Mouse (Mus musculus) small intestine, adult 2 months (tissue): ENCODE measurements around the gene Ppp1r18. TPM values are rescaled to one million over a fixed set of nuclear protein-coding genes. Genes with fewer than 3 reads are reported as not detected.

Experiments
- H3K27ac ChIP-seq: fragments of 200-500 bp; 2 replicates; pipeline ENCODE4 v1.5.1; 2012; ENCODE audit warnings: low read depth, low read length, control low read depth, inconsistent platforms; ENCODE audit not compliant: insufficient read depth
- H3K27me3 ChIP-seq: fragments of 200-500 bp; 2 replicates; pipeline ENCODE4 v1.6.1; 2012; ENCODE audit warnings: mild to moderate bottlenecking, moderate library complexity, low read length, inconsistent platforms; ENCODE audit not compliant: control insufficient read depth, insufficient read depth
- H3K36me3 ChIP-seq: fragments of 200-500 bp; 2 replicates; pipeline ENCODE4 v1.6.1; 2012; ENCODE audit warnings: mild to moderate bottlenecking, low read length, control low read depth, inconsistent platforms; ENCODE audit not compliant: control insufficient read depth, insufficient read depth
- H3K4me1 ChIP-seq: fragments of 200-500 bp; 2 replicates; pipeline ENCODE4 v1.6.1; 2012; ENCODE audit warnings: low read length, inconsistent platforms, mixed read lengths; ENCODE audit not compliant: control insufficient read depth, insufficient read depth, insufficient read length
- H3K4me3 ChIP-seq: fragments of 200-500 bp; 2 replicates; pipeline ENCODE4 v1.5.1; 2012; ENCODE audit warnings: low read depth, mild to moderate bottlenecking, control low read depth, inconsistent platforms, low read length, moderate library complexity
- CTCF ChIP-seq: fragments of 200-500 bp; IDR thresholded peaks from 2 replicates; pipeline ENCODE4 v1.5.1; 2012; ENCODE audit warnings: low read depth, mild to moderate bottlenecking, control low read depth, inconsistent platforms, low read length, moderate library complexity, mixed read lengths; ENCODE audit not compliant: insufficient replicate concordance, insufficient read length; ENCODE audit errors: extremely low read depth
- POLR2A ChIP-seq: fragments of 200-500 bp; IDR thresholded peaks from 2 replicates; pipeline ENCODE4 v1.6.1; 2012; ENCODE audit warnings: low read depth, mild to moderate bottlenecking, control low read depth, inconsistent platforms, low read length, moderate library complexity
- WGBS: fragments of 180-500 bp; shearing (Covaris S2); methylation state at CpG from one replicate; pipeline ENCODE4 v1.1.7; 2018; 5-methylcytosine and 5-hydroxymethylcytosine counted together
- polyA plus RNA-seq: library from polyadenylated mRNA; depleted of rRNA; stranded (reverse); fragments of >200 nt; gene quantifications from 2 replicates; pipeline ENCODE4 v1.2.3, GENCODE M21; 2012

Ppp1r18 gene
- polyA plus RNA-seq, 1 experiment = 22.0 TPM

DNA sequence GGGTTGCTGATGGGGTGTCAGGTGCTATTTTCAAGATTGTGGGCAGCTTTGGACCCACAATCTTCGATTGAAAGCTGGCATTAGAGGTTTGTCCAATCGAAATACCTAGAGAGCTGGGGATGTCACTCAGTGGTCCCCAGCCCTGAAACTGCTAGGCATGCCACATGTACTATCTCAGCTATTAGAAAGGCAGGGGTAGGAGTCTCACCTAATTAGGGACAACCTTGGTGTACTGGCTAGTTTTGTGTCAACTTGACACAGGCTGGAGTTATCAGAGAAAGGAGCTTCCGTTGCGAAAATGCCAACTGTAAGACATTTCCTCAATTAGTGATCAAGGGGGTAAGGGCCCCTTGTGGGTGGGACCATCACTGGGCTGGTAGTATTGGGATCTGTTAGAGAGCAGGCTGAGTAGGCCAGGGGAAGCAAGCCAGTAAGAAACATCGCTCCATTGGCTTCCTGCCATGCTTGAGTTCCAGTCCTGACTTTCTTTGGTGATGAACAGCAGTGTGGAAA, 32.1 kb upstream of the Ppp1r18 start:
- Histone ChIP-seq H3K4me3 (no peak overlapping the region), H3K27me3 (no peaks in the 10 kb centered on the region), H3K27ac (no peak overlapping the region), H3K4me1 (peaks cover 15% of the 10 kb centered on the region), H3K36me3 (peaks cover 36% of the 10 kb centered on the region)
- TF ChIP-seq CTCF (no peak), POLR2A (no peak)
- 38% methylated on average over 5 of the region's 5 CpGs for WGBS

DNA sequence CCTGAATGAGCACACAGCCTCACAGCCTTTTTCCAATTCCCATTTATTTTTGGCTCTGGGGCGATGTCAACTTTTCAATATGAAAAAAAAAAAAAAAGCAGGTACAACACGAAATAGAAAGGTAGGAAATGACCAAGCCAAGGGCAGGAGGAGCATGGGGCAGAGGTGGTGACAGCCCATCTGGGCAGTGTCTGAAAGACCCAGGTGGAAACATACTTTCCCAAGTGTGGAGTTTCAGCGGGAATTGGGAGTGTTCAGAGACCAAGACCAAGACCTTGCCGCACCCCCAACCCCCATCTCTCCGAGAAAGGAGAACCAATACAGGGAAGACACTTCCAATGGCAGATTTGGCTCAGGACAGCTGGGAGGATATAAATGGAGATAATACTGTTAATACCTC, 31.5 kb upstream of the Ppp1r18 start:
- 58% methylated on average over 5 of the region's 5 CpGs for WGBS
- TF ChIP-seq CTCF = no peak
- Histone ChIP-seq H3K4me3 (no peak overlapping the region), H3K4me1 (peaks cover 15% of the 10 kb centered on the region), H3K27ac (no peak overlapping the region), H3K27me3 (no peaks in the 10 kb centered on the region), H3K36me3 (peaks cover 36% of the 10 kb centered on the region)

GRCm38 (mm10) chr17:35834696-35835422, 30.5 kb upstream of the Ppp1r18 start:
- Histone ChIP-seq H3K27ac (no peak overlapping the region), H3K27me3 (no peaks in the 10 kb centered on the region), H3K36me3 (peaks cover 36% of the 10 kb centered on the region), H3K4me3 (no peak overlapping the region), H3K4me1 (peaks cover 11% of the 10 kb centered on the region)
- no peak for TF ChIP-seq CTCF
- no peak for TF ChIP-seq POLR2A
- WGBS = 60% methylated on average over 26 of the region's 26 CpGs

DNA sequence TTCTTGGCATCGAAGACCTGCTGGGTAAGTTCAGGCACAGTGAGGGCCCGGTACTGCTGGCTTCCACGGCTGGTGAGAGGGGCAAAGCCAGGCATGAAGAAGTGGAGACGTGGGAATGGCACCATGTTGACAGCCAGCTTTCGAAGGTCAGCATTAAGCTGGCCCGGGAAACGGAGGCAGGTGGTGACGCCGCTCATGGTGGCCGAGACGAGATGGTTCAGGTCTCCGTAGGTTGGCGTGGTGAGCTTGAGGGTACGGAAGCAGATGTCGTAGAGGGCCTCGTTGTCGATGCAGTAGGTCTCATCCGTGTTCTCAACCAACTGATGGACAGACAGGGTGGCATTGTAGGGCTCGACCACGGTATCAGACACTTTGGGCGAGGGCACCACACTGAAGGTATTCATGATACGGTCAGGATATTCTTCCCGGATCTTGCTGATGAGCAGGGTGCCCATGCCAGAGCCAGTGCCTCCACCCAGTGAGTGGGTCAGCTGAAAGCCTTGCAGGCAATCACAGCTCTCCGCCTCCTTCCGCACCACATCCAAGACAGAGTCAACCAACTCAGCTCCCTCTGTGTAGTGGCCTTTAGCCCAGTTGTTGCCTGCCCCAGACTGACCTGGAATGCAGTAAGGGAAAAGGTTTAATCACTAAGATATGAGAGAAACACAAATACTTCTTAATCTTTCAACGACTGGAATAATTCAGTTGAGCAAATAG, 29.8 kb upstream of the Ppp1r18 start:
- no peak overlapping the region for H3K4me3 ChIP-seq
- 66% methylated on average over 26 of the region's 26 CpGs for WGBS
- peaks cover 10% of the 10 kb centered on the region for H3K4me1 ChIP-seq
- H3K27ac ChIP-seq = no peak overlapping the region
- TF ChIP-seq CTCF = no peak
- no peak for TF ChIP-seq POLR2A
- H3K36me3 ChIP-seq = peaks cover 35% of the 10 kb centered on the region
- H3K27me3 ChIP-seq = no peaks in the 10 kb centered on the region

DNA sequence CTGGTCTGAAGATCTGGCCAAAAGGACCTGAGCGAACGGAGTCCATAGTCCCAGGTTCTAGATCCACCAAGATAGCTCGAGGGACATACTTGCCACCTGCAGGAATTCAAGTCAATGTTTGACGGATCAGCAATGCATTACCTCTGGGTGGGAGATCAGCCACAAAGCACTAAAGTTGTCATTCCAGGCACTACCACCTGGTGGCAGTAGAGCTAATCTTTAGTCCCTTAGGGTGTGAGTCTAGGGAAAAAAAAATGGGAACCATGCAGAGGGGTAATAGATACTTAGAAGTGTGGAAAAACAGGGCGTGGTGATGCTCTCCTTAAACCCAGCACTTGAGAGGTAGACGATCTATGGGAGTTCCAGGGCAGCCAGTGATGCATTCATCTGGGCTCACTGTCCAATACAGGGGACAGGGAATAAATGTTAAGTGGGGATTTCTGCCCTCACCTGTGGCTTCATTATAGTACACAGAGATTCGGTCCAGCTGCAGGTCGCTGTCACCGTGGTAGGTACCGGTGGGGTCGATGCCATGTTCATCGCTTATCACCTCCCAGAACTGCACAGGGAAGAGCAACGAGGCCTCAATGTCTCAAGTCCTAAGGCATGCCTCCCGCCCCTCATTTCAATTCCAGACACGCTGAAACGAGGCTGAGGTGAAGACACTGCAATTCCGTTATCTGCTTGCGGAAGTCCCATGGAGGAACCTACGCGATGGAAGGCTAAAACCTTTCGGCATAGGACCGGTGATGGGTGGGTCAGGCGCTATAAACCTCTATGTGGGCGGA, 29.0 kb upstream of the Ppp1r18 start:
- Histone ChIP-seq H3K4me1 (peaks cover 10% of the 10 kb centered on the region), H3K27me3 (no peaks in the 10 kb centered on the region), H3K36me3 (peaks cover 29% of the 10 kb centered on the region), H3K4me3 (peak overlapping the region; percentile 93), H3K27ac (peak overlapping the region; percentile 52)
- WGBS = 3% methylated on average over 24 of the region's 24 CpGs
- TF ChIP-seq CTCF (peak; percentile 53; the same call in 1 of the 2 replicates), POLR2A (no peak)

DNA sequence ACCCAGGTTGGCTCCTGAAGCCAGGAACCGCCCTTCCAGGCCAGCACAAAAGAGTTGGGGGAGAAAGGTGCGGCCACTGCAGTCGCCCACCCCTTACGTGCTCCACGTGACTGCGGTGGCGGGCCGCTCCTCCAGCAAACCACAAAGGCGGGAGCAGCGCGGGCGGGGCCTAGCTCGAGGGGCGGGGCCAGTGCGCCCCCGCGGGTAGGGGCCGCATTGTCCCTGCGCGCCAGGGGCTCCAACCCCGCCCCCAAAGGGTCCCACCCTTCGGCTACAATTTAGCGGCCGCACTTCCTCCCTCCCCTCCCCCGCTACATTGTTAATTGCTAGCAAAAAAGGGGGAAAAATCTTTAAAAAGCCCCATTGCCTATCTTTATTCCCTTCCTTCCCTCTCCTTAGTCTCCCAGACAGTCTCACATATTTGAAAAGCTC, 28.4 kb upstream of the Ppp1r18 start:
- WGBS = 1% methylated on average over 25 of the region's 25 CpGs
- H3K4me3 ChIP-seq = peak overlapping the region; percentile 93
- no peaks in the 10 kb centered on the region for H3K27me3 ChIP-seq
- H3K27ac ChIP-seq = peak overlapping the region; percentile 92
- H3K36me3 ChIP-seq = peaks cover 27% of the 10 kb centered on the region
- peaks cover 10% of the 10 kb centered on the region for H3K4me1 ChIP-seq
- no peak for TF ChIP-seq CTCF
- no peak for TF ChIP-seq POLR2A
